Mouse (Mus musculus): ENCODE measurements around the gene Ces1h. TPM values are rescaled to one million over a fixed set of nuclear protein-coding genes. Genes with fewer than 3 reads are reported as not detected.
"Not testable (repeated sequence)": the region's sequence is repeated elsewhere in the genome, so short reads cannot be mapped to it uniquely, and the experiment has no call there.

Gene Ces1h
- polyA plus RNA-seq (2012; rRNA removed): not detected in 2 replicates

DNA sequence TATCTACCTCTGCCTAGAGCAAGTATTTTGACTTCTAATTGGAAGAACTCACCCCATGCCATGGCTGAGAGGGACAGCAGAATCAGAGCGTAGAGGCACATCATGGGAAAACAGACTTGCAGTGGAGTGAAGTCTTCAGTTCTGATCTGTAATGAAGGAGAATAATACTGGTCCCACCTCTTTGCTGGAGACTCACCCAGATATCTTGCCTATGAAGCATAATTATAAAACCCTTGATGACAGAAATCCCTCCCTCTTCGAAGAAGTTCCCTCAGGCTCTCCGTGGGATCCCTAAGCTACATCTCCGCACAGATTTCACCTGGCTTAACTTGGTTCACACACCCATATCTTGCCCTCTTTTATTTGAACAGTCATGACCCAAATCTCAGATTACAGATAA lies at the start of gene Ces1h:
Gene Ces1h, minus strand, starts transcription at position 101 of the 400 bp plus-strand sequence.
- no peak for TF ChIP-seq POLR2A (IDR thresholded peaks at IDR 0.05; ENCODE audit: extremely low read depth, insufficient read depth, low read length)
- TF ChIP-seq CTCF (IDR thresholded peaks at IDR 0.05; ENCODE audit: extremely low read depth, insufficient read depth, low read length): no peak
- Histone ChIP-seq H3K4me1 (ENCODE audit: control insufficient read depth, insufficient read depth, low read length) (peaks cover 2% of the 10 kb centered on the region), H3K4me3 (ENCODE audit: insufficient read depth, low read length) (no peak within 1 kb of the TSS), H3K27ac (ENCODE audit: insufficient read depth, low read length) (no peak within 1 kb of the TSS)

DNA sequence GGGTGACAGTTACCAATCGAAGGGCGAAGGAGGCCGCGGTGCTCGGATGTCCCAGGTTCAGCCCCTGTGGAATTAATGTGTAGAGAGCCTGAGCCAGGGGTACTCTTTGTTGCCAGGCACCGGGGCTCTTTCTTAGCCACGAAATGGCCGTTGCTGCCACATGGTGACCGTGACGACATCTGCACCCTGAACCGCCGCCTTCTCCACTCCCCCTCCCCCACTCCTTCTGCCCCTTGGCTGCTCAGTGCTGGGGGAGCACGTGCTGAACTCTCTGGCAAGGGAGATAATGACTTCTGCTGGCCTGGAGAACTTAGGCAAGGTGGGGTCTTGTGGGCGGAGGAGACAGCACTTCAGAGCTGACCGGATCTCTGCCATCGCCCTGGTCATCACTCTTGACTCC lies 47.7 kb upstream of the Ces1h start:
- Histone ChIP-seq H3K27ac (ENCODE audit: insufficient read depth, low read length) (no peak overlapping the region), H3K4me3 (ENCODE audit: insufficient read depth, low read length) (no peak overlapping the region), H3K4me1 (ENCODE audit: control insufficient read depth, insufficient read depth, low read length) (no peaks in the 10 kb centered on the region)
- TF ChIP-seq POLR2A (IDR thresholded peaks at IDR 0.05; ENCODE audit: extremely low read depth, insufficient read depth, low read length) (no peak), CTCF (IDR thresholded peaks at IDR 0.05; ENCODE audit: extremely low read depth, insufficient read depth, low read length) (no peak)

DNA sequence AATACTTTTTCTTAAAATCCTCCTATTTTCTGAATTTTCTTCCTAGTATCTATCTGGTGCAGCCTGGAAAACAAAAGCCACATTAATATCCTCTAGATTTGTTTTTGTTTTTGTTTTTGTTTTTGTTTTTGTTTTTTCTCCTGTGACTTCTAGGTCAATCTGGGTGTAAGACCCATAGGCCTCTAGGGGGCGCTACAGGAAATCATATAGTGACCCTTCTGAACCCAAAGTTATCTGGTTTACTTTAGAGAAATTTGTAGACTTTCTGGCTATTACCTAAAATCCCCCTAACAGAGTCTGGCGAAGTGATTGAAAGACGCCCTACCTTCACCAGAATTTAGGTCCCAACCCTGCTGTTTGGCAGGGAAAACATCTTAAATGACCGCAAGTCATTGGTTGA lies 35.9 kb upstream of the Ces1h start:
- no peak overlapping the region for H3K27ac ChIP-seq (ENCODE audit: insufficient read depth, low read length)
- H3K4me3 ChIP-seq (ENCODE audit: insufficient read depth, low read length): no peak overlapping the region
- no peaks in the 10 kb centered on the region for H3K4me1 ChIP-seq (ENCODE audit: control insufficient read depth, insufficient read depth, low read length)
- TF ChIP-seq POLR2A (IDR thresholded peaks at IDR 0.05; ENCODE audit: extremely low read depth, insufficient read depth, low read length): no peak
- no peak for TF ChIP-seq CTCF (IDR thresholded peaks at IDR 0.05; ENCODE audit: extremely low read depth, insufficient read depth, low read length)

DNA sequence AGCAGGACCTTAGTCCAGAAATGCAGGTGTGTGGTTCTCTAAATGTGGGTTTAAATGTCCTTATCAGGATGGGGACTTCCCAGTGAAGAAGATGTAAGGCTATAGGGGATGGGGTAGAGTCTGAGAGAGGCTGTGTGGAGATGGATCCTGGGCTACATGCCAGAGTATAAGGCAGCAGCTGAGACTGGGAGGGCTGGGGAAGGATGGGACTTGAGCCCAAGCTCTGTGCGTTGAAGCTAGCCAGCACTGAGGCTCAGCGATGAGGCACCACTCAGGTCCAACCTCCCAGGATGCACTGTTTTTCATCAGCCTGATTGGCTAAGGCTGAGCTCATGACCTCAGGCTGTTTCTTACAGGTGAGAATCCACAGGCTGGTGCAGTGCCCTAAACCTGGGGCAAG lies 29.3 kb upstream of the Ces1h start:
- no peak overlapping the region for H3K4me3 ChIP-seq (ENCODE audit: insufficient read depth, low read length)
- no peak for TF ChIP-seq POLR2A (IDR thresholded peaks at IDR 0.05; ENCODE audit: extremely low read depth, insufficient read depth, low read length)
- TF ChIP-seq CTCF (IDR thresholded peaks at IDR 0.05; ENCODE audit: extremely low read depth, insufficient read depth, low read length): no peak

DNA sequence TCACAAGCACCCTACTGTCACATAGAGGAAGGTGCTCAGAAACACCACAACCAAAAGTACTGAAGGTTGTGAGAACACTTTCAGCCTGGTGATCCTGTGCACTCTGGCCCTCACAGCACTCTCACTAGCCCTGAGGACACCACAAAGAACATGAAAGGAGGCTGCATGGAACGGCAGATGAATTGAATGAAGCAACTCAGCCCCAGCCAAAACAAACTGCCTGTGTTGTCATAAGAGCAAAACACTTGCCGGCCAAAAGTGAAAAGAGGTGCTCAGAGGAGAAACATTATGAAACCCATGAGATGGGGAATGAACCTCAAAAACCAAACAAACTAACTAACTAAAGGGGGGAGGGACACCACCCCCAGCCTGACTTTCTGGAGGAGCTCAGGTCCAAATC lies 20.2 kb upstream of the Ces1h start:
- H3K27ac ChIP-seq (ENCODE audit: insufficient read depth, low read length): no peak overlapping the region
- no peak overlapping the region for H3K4me3 ChIP-seq (ENCODE audit: insufficient read depth, low read length)
- no peaks in the 10 kb centered on the region for H3K4me1 ChIP-seq (ENCODE audit: control insufficient read depth, insufficient read depth, low read length)
- no peak for TF ChIP-seq CTCF (IDR thresholded peaks at IDR 0.05; ENCODE audit: extremely low read depth, insufficient read depth, low read length)
- no peak for TF ChIP-seq POLR2A (IDR thresholded peaks at IDR 0.05; ENCODE audit: extremely low read depth, insufficient read depth, low read length)

More for the DNA sequence above, 29.3 kb upstream of the Ces1h start:
- H3K27ac ChIP-seq (ENCODE audit: insufficient read depth, low read length): no peak overlapping the region
- no peaks in the 10 kb centered on the region for H3K4me1 ChIP-seq (ENCODE audit: control insufficient read depth, insufficient read depth, low read length)

DNA sequence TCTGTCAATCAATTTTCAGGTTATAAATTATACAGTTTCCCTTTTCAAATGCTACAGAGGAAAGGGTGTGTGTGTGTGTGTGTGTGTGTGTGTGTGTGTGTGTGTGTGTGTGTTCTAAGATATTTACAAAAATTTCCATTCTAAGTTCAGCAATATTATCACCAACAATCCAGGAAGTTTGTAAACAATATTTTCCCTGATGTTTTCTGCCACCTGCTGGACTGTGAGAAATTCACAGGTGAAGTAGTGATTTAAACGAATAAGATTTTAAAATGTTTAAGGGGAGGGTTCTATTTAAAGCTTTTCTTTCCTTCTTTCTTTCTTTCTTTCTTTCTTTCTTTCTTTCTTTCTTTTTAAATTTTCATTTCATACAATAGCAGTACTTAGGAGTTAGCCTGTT lies 18.5 kb upstream of the Ces1h start:
- Histone ChIP-seq H3K27ac (ENCODE audit: insufficient read depth, low read length) (no peak overlapping the region), H3K4me3 (ENCODE audit: insufficient read depth, low read length) (no peak overlapping the region), H3K4me1 (ENCODE audit: control insufficient read depth, insufficient read depth, low read length) (no peaks in the 10 kb centered on the region)
- no peak for TF ChIP-seq CTCF (IDR thresholded peaks at IDR 0.05; ENCODE audit: extremely low read depth, insufficient read depth, low read length)
- no peak for TF ChIP-seq POLR2A (IDR thresholded peaks at IDR 0.05; ENCODE audit: extremely low read depth, insufficient read depth, low read length)

DNA sequence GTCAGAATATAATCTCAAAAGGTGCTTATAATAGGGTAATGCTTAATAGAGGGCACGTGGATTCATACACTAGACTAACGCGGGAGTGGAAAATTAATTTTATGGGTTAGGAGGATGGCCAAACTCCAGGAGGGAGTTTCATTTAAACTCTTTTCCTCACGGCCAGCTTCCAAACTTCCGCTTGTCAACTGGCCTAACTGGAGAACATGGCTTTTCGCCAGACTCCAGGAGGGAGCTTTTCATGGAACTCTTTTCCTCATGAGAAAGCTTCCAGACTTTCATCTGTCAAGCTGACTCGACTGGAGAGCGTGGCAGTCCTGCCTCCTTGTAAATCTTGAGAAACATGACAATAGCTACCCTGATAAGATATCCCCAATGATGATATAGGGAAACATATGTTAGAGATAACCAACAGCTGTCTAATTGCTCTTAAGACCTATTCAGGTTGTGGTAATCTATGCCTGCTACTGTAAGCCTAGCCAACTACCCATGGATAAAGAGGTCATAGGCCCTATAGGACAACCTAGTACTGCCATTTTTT lies 14.6 kb upstream of the Ces1h start:
- H3K27ac ChIP-seq (ENCODE audit: insufficient read depth, low read length); H3K4me3 ChIP-seq (ENCODE audit: insufficient read depth, low read length); H3K4me1 ChIP-seq (ENCODE audit: control insufficient read depth, insufficient read depth, low read length): not testable (repeated sequence)

DNA sequence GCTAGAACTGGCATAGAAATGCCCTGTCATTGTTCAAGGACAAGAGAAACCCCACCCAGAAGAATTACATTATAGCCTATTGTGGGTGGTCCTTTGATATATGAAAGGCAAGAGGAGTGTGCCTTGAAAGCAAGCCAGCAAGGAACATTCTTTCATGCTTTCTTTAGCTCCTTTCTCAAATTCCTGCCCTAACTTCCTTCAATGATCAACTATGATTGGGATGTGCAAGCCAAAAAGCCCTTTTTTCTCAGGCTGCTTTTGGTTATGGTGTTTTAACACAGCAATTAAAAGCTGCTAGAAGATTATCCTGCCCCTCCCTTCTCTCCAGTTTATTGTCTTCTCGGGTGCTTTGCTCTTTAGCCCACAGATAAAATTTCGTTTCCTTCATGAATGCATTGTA lies 10.0 kb downstream of the Ces1h start:
- TF ChIP-seq CTCF (IDR thresholded peaks at IDR 0.05; ENCODE audit: extremely low read depth, insufficient read depth, low read length): no peak
- TF ChIP-seq POLR2A (IDR thresholded peaks at IDR 0.05; ENCODE audit: extremely low read depth, insufficient read depth, low read length): no peak
- Histone ChIP-seq H3K4me1 (ENCODE audit: control insufficient read depth, insufficient read depth, low read length) (no peaks in the 10 kb centered on the region), H3K4me3 (ENCODE audit: insufficient read depth, low read length) (no peak overlapping the region), H3K27ac (ENCODE audit: insufficient read depth, low read length) (no peak overlapping the region)

DNA sequence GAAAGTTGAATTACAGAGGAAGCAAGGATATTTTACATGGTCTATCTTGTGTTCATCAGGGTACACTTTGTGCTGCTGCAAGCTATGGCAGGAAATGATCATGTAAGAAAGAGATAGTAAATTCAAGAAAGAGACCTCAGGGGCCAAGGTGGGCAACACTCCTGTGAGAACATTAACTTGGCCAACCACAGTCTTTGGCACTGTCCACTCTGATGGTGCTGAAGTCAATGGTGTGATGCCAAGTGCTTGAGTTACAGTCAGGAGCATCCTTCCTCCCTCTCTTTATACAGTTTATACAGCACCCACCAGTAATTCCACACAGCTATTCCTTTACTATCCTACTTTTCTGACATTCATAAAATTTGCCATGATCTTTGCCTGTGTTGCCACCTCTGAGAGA lies 19.4 kb downstream of the Ces1h start:
- H3K27ac ChIP-seq (ENCODE audit: insufficient read depth, low read length): no peak overlapping the region
- no peak overlapping the region for H3K4me3 ChIP-seq (ENCODE audit: insufficient read depth, low read length)
- H3K4me1 ChIP-seq (ENCODE audit: control insufficient read depth, insufficient read depth, low read length): no peaks in the 10 kb centered on the region
- TF ChIP-seq CTCF (IDR thresholded peaks at IDR 0.05; ENCODE audit: extremely low read depth, insufficient read depth, low read length) (no peak), POLR2A (IDR thresholded peaks at IDR 0.05; ENCODE audit: extremely low read depth, insufficient read depth, low read length) (no peak)

DNA sequence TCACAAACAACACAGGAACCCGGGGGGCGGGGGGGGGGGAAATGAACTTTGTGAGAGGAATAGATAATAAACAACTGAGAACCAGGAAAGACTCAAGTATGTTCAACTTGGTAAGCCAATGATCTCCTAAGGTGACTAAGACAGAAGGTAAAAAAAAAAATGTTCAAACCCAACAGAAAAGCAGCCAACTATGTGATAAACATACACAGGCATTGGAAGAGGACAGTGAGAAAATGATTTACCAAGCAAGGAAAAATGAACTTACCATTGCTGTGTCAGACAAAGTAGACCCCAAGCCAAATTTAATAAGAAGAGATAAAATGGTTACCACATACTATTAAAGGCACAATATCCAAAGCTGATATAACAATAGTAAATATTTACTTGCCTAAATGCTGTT lies 40.0 kb downstream of the Ces1h start:
- TF ChIP-seq CTCF (IDR thresholded peaks at IDR 0.05; ENCODE audit: extremely low read depth, insufficient read depth, low read length): no peak
- no peak for TF ChIP-seq POLR2A (IDR thresholded peaks at IDR 0.05; ENCODE audit: extremely low read depth, insufficient read depth, low read length)
- Histone ChIP-seq H3K27ac (ENCODE audit: insufficient read depth, low read length) (no peak overlapping the region), H3K4me3 (ENCODE audit: insufficient read depth, low read length) (no peak overlapping the region), H3K4me1 (ENCODE audit: control insufficient read depth, insufficient read depth, low read length) (no peaks in the 10 kb centered on the region)

DNA sequence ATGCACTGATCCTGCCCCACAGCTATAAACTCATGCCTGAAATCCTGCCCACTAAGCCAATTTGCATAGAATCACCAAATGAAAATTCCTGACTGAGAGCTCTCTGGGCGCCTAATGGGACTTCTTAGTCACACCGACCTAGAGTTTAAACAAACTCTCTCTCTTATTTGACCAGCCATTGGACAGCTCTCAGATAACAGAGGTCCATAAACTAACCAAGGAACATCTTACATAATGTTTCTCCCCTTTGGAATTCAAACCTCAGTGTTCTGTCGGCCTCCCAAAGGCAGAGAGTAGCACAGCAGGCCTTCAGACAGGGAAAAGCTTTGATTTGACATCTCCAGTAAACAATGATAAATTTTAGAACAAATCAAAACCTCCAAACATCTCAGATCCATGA lies 42.3 kb downstream of the Ces1h start, which contains the start of gene Ces1g:
Gene Ces1g, minus strand, starts transcription at position 102 of the 400 bp plus-strand sequence.
- TF ChIP-seq POLR2A (IDR thresholded peaks at IDR 0.05; ENCODE audit: extremely low read depth, insufficient read depth, low read length): no peak
- TF ChIP-seq CTCF (IDR thresholded peaks at IDR 0.05; ENCODE audit: extremely low read depth, insufficient read depth, low read length): no peak
- Histone ChIP-seq H3K4me3 (ENCODE audit: insufficient read depth, low read length) (no peak within 1 kb of the TSS), H3K27ac (ENCODE audit: insufficient read depth, low read length) (no peak within 1 kb of the TSS), H3K4me1 (ENCODE audit: control insufficient read depth, insufficient read depth, low read length) (no peaks in the 10 kb centered on the region)
